Mouse (Mus musculus) E14TG2a.4 (cell line): ENCODE results near the gene Slc35d1.

Experiments
- CTCF ChIP-seq: conservative IDR thresholded peaks from 2 replicates; pipeline ENCODE4 v1.5.1; 2014; ENCODE audit warnings: low read length
- NANOG ChIP-seq: IDR thresholded peaks from 2 replicates; pipeline ENCODE4 v1.6.1; 2014; ENCODE audit warnings: borderline replicate concordance, low read length, mixed read lengths
- POU5F1 ChIP-seq: IDR thresholded peaks from 2 replicates; pipeline ENCODE4 v1.6.1; 2014; ENCODE audit warnings: low read length, borderline replicate concordance

DNA sequence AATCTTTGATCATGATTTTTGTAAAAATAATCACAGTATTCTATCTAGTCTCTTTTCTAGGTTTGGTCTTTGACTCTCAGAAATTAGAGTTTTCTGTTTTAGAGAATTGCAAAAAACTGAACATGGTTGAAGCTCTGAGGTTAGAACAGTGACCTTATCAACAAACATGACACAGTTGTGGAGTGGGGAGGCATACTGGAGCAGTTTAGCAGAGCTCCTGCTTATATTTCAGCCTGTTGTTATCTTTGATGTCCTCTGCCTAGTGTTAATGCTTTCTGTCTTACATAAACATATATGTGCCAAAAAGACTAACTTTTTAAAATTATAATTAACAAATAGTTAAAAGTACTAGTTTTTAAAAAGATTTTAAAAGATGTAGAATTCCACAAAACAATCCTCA, 91.4 kb downstream of the Slc35d1 start:
- TF ChIP-seq CTCF (no peak), NANOG (no peak), POU5F1 (no peak)
